Mouse (Mus musculus) bone marrow macrophage, adult 2 months (primary cell): Measurements from ENCODE around the gene Sbno2. TPM values are rescaled to one million over a fixed set of nuclear protein-coding genes. Genes with fewer than 3 reads are reported as not detected.

ENCODE experiments used
- H3K27ac ChIP-seq: 2 replicates; pipeline ENCODE4 v1.5.1; 2012; ENCODE audit warnings: low read depth, low read length; ENCODE audit not compliant: insufficient read depth
- H3K4me1 ChIP-seq: 2 replicates; pipeline ENCODE4 v1.6.1; 2012; ENCODE audit warnings: low read length; ENCODE audit not compliant: control insufficient read depth, insufficient read depth
- H3K4me3 ChIP-seq: 2 replicates; pipeline ENCODE4 v1.5.1; 2012; ENCODE audit warnings: mild to moderate bottlenecking, low read length, moderate library complexity; ENCODE audit not compliant: insufficient read depth
- CTCF ChIP-seq: IDR thresholded peaks from 2 replicates; pipeline ENCODE4 v1.5.1; 2012; ENCODE audit warnings: low read depth, mild to moderate bottlenecking, low read length, moderate library complexity
- POLR2A ChIP-seq: IDR thresholded peaks from 2 replicates; pipeline ENCODE4 v1.6.1; 2012; ENCODE audit warnings: mild to moderate bottlenecking, low read depth, low read length, borderline replicate concordance
- polyA plus RNA-seq: library from polyadenylated mRNA; stranded (reverse); fragments of >200 nt; gene quantifications from 2 replicates; pipeline ENCODE4 v1.2.4, GENCODE M21; 2012; ENCODE audit not compliant: missing spikeins, insufficient read depth, insufficient read length

Sbno2 gene
- 54.5 and 55.8 TPM in 2 replicates for polyA plus RNA-seq

- peaks cover 46% of the 10 kb centered on the region for H3K4me1 ChIP-seq
- H3K27ac ChIP-seq: peak within 1 kb of the TSS; percentile 79
- peak within 1 kb of the TSS; percentile 52 for H3K4me3 ChIP-seq
- TF ChIP-seq POLR2A (no peak), CTCF (no peak)
Observed at GRCm38 (mm10) chr10:80105460-80105859, at the start of gene Sbno2. Sbno2 (minus strand) TSS chr10:80105571.

DNA sequence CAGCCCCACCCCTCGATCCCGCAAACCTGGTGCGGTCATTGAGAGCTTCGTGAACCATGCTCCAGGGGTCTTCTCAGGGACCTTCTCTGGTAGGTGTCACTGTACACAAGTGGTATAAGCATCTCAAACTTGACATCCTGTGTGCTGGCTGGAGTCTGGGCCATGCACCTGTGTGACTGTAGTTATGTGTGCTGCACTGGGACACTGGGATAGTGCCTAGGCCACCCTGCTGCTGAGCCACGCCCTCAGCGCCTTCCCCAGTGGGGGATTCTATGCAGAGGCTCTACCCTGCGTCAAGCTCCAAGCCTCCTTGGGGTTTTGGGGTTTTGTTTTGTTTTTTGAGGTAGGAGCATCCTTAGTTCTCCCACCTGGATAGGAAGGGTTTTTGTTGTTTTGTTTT, 49.0 kb upstream of the Sbno2 start:
- H3K4me1 ChIP-seq: peaks cover 41% of the 10 kb centered on the region
- H3K4me3 ChIP-seq: no peak overlapping the region
- TF ChIP-seq CTCF: no peak
- no peak overlapping the region for H3K27ac ChIP-seq

DNA sequence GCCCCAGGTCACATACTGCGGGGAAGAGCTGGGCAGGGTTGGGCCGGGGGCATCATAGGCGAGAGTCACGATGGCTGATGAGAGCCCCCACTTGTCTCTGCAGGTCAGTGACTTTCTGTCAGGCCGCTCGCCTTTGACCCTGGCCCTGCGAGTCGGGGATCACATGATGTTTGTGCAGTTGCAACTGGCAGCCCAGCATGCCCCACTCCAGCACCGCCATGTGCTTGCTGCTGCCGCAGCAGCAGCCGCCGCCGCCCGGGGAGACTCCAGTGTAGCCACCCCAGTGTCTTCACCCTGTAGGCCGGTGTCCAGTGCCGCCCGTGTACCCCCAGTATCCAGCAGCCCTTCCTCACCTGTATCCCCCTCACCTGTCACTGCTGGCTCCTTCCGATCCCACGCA, 48.3 kb upstream of the Sbno2 start:
- H3K4me3 ChIP-seq: no peak overlapping the region
- H3K4me1 ChIP-seq: peaks cover 34% of the 10 kb centered on the region
- no peak overlapping the region for H3K27ac ChIP-seq
- TF ChIP-seq CTCF (no peak), POLR2A (no peak)

- peaks cover 31% of the 10 kb centered on the region for H3K4me1 ChIP-seq
- peak overlapping the region; percentile 73 for H3K4me3 ChIP-seq
- no peak for TF ChIP-seq POLR2A
- no peak for TF ChIP-seq CTCF
- peak overlapping the region; percentile 94 for H3K27ac ChIP-seq
Observed at GRCm38 (mm10) chr10:80152873-80153260, 47.5 kb upstream of the Sbno2 start.

GRCm38 (mm10) chr10:80152071-80152872, 46.9 kb upstream of the Sbno2 start:
- peak overlapping the region; percentile 73 for H3K4me3 ChIP-seq
- TF ChIP-seq CTCF (no peak), POLR2A (no peak)
- peaks cover 30% of the 10 kb centered on the region for H3K4me1 ChIP-seq
- H3K27ac ChIP-seq: peak overlapping the region; percentile 94

DNA sequence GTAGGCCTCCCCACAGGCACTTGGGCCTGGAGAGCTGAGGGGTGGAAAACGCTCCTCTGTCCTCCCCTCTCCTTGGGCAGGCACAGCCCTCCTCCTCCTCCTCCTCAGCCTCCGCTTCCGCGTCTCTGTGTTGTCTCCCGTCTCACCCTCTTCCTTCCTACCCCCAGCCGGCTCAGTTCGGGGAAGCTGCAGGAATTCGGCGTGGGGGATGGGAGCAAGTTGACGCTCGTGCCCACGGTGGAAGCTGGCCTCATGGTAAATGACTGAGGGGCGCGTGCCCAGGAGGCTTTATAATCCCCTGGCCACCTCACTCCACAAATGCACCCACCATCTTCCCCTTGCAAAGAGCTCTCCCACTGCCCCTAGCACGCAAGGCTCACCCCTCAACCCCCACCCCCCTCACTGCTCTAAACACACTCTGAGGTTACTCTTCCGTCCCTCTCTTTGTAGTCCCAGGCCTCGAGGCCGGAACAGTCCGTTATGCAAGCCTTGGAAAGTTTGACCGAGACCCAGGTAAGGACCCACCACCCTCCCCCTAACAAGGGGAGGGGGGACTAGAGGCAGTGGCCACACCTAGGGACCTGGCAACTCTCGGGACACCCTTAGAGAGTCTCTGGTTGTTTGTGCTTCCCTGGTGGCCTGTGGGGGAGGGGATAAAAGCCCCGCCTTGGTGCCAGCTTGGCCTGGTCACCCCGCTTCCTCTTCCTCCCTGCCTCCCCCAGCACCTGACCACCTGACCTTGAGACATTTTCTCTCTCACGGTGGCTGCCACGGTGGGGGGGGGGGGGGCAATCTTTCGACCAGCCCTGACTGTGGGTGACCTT, 46.1 kb upstream of the Sbno2 start:
- Histone ChIP-seq H3K27ac (peak overlapping the region; percentile 94), H3K4me1 (peaks cover 27% of the 10 kb centered on the region), H3K4me3 (peak overlapping the region; percentile 73)
- TF ChIP-seq POLR2A (no peak), CTCF (no peak)

GRCm38 (mm10) chr10:80150226-80151210, 45.1 kb upstream of the Sbno2 start:
- TF ChIP-seq CTCF (no peak), POLR2A (no peak)
- peaks cover 19% of the 10 kb centered on the region for H3K4me1 ChIP-seq

DNA sequence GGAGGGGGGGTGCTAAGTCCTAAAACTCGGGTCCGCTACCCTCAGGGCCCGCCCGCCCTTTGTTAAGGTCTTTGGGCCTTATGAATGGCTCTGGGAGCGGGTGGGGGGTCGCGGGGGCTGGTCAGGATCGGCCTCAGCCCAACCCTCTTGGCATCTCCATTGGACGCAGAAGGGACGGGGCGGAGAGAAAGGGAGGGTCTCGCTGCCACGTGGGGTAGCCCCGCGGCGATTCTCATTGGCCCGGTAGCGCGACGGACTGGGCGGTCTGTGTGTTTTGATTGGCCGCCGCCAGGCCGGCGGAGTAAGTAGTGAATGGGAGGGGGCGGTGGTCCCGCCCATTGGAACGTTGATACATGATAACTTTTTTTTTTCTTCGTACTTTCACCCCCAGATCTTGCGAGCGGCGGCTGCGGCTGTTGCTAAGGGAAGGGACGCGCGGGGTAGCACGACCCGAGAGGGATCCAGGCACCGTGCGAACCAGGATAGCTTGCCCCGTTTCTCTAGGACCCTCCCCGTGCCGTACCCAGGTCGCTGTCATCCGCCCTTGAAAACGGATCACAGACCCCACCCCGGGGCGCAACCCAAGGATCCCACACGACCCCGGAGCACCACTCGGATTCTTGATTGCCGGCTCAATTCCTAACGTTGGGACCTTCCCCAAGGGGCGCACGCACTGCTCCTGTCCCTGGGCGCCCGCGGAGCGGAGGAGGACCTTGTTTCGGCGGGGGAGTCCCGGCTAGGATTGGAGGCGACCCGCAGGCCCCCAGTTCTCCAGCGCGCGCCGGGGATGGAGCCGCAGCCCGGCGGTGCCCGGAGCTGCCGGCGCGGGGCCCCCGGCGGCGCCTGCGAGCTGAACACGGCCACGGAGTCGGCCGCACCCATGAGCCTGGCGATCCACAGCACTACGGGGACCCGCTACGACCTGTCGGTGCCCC, 44.2 kb upstream of the Sbno2 start:
- TF ChIP-seq POLR2A: no peak
- Histone ChIP-seq H3K4me1 (peaks cover 11% of the 10 kb centered on the region), H3K27ac (peak overlapping the region; percentile 86), H3K4me3 (peak overlapping the region; percentile 73)

More at GRCm38 (mm10) chr10:80150226-80151210, 45.1 kb upstream of the Sbno2 start:
- Histone ChIP-seq H3K27ac (peak overlapping the region; percentile 94), H3K4me3 (peak overlapping the region; percentile 73)
